Mouse (Mus musculus): ENCODE results near the gene Arnt2. TPM values are rescaled to one million over a fixed set of nuclear protein-coding genes. Genes with fewer than 3 reads are reported as not detected.

Arnt2 gene
- total RNA-seq, 2 experiments from 2014 or later: 24.0 to 27.3 TPM

GRCm38 (mm10) chr7:84246093-84246492 is 163.9 kb downstream of the Arnt2 start:
- DNase-seq: no peak

GRCm38 (mm10) chr7:84240406-84240805 is 169.6 kb downstream of the Arnt2 start:
- DNase-seq: no peak

GRCm38 (mm10) chr7:84237655-84238054 is 172.3 kb downstream of the Arnt2 start:
- no peak for DNase-seq

GRCm38 (mm10) chr7:84231396-84231795 is 178.6 kb downstream of the Arnt2 start:
- no peak for DNase-seq

- DNase-seq: no peak
Observed at GRCm38 (mm10) chr7:84227652-84228051, 182.3 kb downstream of the Arnt2 start.

- DNase-seq: no peak
Observed at GRCm38 (mm10) chr7:84226909-84227308, 183.1 kb downstream of the Arnt2 start.

GRCm38 (mm10) chr7:84212112-84212511 is 197.9 kb downstream of the Arnt2 start:
- DNase-seq: no peak

- no peak for DNase-seq
Observed at GRCm38 (mm10) chr7:84210585-84211291, 199.2 kb downstream of the Arnt2 start.

- no peak for DNase-seq
Observed at GRCm38 (mm10) chr7:84203981-84204380, 206.0 kb downstream of the Arnt2 start.

- DNase-seq: no peak
Observed at GRCm38 (mm10) chr7:84201151-84202068, 208.6 kb downstream of the Arnt2 start.

- no peak for DNase-seq
Observed at GRCm38 (mm10) chr7:84197208-84197860, 212.6 kb downstream of the Arnt2 start.

Other genes with a start within 250 kb of the Arnt2 start
- gene Gm2115, start 118.8 kb upstream of the Arnt2 start, total RNA-seq (2021): 10 to 100 TPM; 26.1 to 34.7 TPM
- 10 to 100 TPM; 42.2 to 66.4 TPM for gene Fah, start 196.5 kb upstream of the Arnt2 start, total RNA-seq (2021)